Mouse (Mus musculus) right cerebral cortex, postnatal 14 days (tissue): ENCODE measurements at regions not wholly inside any gene's neighbourhood (a gene's known extent, or its start where the extent isn't known, plus 50 kb on each side); places are given as distances from the start of the nearest gene placed in this dataset.

Experiments
- DNase-seq: peaks from one replicate; pipeline ENCODE4 v3.0.0; 2022

GRCm38 (mm10) chr7:118042914-118043313 lies 73.1 kb downstream of the Rps15a start:
- DNase-seq = no peak

DNA sequence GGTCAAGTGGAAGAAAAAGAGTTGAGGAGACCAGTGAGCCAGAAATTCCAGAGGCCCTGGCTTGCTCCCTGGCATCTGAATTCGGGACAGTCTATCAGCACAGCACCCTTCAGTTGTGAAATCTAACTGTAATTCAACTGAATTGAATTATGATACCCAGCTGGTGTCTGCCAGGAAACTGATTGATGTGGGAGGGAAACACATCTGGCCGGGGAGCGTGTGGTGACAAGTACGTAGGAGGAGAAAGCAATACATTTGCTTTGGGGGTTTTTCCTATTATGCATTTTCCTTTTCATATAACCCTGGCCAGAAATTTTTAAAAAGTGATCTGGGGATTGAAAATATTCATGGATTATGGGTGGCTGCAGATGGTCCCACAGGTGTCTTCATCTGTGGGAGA lies 76.1 kb downstream of the Rps15a start:
- DNase-seq = no peak

DNA sequence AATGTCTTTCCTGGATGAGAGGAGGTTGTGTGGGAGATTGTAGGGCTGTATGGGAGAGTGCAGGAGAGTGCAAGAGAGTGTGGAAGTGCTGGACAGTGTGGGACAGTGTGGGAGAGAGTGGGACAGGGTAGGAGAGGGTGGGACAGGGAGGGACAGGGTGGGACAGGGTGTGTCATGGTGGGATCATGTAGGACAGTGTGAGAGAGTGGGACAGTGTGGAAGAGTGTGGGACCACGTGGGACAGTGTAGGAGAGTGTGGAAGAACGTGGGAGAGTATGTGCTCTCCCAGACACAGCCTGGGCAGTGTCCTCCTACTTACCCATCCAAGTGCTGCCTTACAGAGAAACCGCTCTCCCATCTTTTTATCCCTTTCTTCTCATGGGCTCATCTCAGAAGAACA lies 78.9 kb downstream of the Rps15a start:
- DNase-seq = no peak

DNA sequence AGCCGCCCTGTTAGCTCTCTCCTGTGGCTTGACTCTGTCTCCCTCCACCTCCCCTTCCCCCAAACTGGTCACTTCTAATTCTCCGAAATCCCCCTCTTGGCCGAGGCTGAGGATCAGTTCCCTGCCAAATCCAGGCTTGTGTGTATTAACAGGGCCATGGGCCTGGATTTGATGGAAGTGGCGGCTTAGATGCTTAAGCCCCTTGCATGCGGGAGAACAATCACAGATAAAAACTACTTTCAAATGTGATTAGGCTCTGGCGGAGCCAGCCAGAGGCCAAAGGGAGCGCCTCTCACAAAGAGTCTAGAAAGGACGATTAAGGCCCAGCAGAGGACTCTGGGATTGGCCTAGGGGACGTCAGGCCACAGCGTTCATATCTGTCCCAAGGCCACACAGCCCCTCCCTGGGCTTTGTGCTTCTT lies 89.9 kb downstream of the Rps15a start:
- DNase-seq = no peak

DNA sequence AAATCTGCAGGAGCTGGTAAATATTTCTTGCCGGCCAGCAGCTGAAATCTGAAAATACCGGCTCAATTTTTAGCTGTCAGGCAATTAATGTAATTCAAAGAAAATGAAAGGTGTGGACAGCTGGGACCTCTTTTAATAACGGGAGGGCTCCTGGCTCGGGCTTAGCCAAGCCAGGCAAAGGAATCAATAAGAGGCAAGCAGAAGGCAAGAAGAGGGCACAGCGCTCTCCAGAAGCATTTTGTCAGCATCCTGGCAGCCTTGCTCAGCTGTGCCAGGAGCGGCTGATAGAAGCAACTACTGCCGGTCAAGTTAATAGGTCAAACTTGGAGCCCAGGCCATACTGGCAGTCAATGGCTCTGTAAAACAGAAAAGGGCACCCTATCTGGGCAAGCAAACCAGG lies 111.4 kb downstream of the Rps15a start:
- no peak for DNase-seq

DNA sequence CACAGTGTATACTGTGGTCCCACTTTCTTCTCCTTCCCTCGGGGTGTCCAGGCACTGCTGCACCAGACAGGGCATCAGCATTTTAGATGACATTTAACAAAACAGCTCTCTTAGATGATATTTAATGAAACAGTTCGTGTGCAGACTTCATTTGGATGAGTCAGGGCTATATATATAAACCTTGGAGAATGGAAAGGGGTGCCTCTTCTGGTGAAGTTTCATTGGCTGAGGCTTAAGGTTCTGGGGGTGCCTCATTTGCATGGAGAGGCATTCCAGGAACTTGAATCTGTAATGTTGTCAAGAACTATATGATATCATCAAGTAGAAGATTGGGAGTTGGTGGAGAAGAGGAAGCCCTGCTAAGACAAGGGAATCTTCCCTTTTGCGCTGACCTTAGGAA lies 114.1 kb downstream of the Rps15a start:
- no peak for DNase-seq

DNA sequence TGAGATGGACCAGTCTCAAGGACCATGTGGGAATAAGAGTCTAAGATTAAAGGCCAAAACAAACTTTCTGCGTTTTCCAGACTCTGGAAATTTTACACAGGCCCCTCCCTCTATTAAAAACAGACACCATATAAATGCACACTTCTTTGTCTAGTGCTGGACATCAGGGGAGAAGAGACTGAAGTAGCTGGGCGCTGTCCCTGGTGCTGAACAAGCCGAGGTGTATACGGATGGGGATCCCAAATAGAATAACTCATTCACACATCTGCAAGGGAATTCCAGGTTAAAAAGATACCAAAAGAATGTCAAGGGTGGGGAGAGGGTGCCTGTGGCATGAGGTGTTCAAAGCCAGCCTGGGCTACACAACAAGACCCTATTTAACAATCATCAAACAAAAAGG lies 114.9 kb downstream of the Rps15a start:
- no peak for DNase-seq

GRCm38 (mm10) chr7:117982177-117982576 lies 133.8 kb downstream of the Rps15a start:
- DNase-seq = no peak

GRCm38 (mm10) chr7:117971176-117971575 lies 144.8 kb downstream of the Rps15a start:
- DNase-seq = no peak

GRCm38 (mm10) chr7:117943435-117943834 lies 172.6 kb downstream of the Rps15a start:
- no peak for DNase-seq

DNA sequence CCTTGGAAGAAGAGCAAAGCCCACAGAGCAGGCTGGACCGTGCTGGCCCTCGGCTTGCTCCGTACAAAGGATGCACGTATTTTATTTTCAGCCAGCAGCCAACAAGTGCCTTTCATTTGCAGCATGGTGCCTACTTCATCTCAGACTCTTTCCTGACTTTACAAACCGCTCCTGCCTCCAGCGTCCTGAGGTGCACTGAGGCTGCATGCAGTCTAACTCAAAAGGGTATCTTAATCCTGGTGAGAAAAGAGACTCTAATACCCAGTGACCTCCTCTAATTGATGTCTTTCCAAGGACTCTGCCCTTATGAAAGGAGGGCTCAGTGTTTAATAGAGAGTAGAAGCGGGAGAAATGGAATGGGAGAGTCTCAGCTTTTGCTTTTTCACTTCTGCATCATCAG lies 176.4 kb downstream of the Rps15a start:
- no peak for DNase-seq

DNA sequence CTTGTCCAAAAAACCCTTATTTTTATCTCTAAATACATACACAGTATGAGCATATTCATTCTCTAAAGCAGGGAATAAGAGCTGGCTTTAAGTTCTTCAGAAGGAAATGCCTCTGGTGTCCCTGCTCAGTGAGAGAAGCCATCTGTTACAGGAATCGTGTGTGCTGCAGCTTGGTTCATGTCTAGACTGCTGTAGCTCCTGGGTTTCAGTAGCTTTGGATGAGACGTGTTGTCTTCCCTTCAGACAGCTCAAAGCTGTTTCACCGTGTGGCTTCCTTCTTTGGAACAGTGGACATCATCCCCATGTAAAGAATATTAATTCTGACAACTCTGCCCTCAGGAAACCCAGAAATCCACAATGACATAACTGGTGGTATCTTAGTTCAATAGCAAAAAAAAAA lies 181.1 kb downstream of the Rps15a start:
- DNase-seq = no peak

GRCm38 (mm10) chr7:117931234-117931895 lies 184.6 kb downstream of the Rps15a start:
- DNase-seq = no peak

- DNase-seq = no peak
Measured at GRCm38 (mm10) chr7:117930392-117930791, 185.6 kb downstream of the Rps15a start.

- no peak for DNase-seq
Measured at GRCm38 (mm10) chr7:117926396-117926795, 189.6 kb downstream of the Rps15a start.

DNA sequence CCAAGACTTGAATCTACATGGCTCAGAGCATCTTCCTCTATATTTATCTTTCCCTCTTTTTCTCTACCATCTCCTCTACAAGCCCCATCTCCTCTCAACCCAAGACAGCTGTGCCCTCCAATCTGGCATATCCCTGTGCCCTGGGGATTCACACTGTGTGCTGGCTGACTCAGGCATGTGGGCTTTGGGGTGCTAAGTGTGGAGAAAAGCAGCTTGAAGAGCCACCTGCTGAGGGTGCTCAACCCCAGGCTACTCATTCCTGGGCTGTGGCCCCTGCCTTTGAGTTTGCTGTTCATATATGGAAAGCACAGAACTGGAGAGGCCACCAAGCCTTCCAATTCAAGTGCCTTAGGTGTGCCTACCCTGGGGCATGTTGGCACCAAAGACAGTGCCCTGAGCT lies 193.7 kb downstream of the Rps15a start:
- DNase-seq = peak; percentile 39

- DNase-seq = peak; percentile 54
Measured at GRCm38 (mm10) chr7:117918206-117918995, 197.6 kb downstream of the Rps15a start.

GRCm38 (mm10) chr7:117916915-117917314 lies 199.1 kb downstream of the Rps15a start:
- no peak for DNase-seq

GRCm38 (mm10) chr7:117912453-117912852 lies 203.5 kb downstream of the Rps15a start:
- no peak for DNase-seq

- DNase-seq = no peak
Measured at GRCm38 (mm10) chr7:117911062-117911461, 204.9 kb downstream of the Rps15a start.

- DNase-seq = no peak
Measured at GRCm38 (mm10) chr7:117896528-117896927, 219.5 kb downstream of the Rps15a start.

- no peak for DNase-seq
Measured at GRCm38 (mm10) chr7:117887288-117887687, 228.7 kb downstream of the Rps15a start.

- peak; percentile 89 for DNase-seq
Measured at GRCm38 (mm10) chr7:117882803-117883202, 233.2 kb downstream of the Rps15a start.

DNA sequence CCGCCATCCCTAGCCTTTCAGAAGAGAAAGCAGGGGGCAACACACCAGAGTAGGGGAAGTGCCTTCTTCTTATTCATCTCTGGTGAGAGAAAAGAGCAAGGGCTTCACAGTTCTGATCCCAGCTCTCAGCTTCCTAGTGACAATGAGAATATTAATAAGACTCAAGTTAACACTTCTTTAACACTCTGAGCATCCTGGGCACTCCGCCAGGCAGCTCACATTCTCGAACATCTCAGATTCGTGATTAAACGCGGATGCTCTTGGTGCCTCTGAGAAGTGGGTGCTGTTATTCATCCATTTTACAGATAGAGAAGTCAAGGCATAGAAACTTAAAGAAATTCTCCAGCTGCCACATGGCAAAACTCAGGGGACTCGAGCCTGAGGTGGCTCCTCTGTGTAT lies 237.1 kb downstream of the Rps15a start:
- DNase-seq = peak; percentile 45

- no peak for DNase-seq
Measured at GRCm38 (mm10) chr7:117875241-117875640, 240.7 kb downstream of the Rps15a start.
